Mouse (Mus musculus) myocyte (in vitro differentiated cells): ENCODE measurements around the gene Nox4.

Experiments
- MYOD1 ChIP-seq, 3 experiments: IDR thresholded peaks; one replicate each; pipeline ENCODE4 v1.6.1; 2011; ENCODE audit warnings: control low read depth in 2 of 3, low read depth in 2 of 3, mild to moderate bottlenecking in 2 of 3, moderate library complexity in 1 of 3; ENCODE audit not compliant: insufficient read length in 2 of 3, control insufficient read depth in 1 of 3
- POLR2A ChIP-seq: IDR thresholded peaks from one replicate; pipeline ENCODE4 v1.6.1; 2011; ENCODE audit warnings: low read depth, mild to moderate bottlenecking, control low read depth, moderate library complexity; ENCODE audit not compliant: insufficient read length
- TCF12 ChIP-seq: IDR thresholded peaks from one replicate; pipeline ENCODE4 v1.6.1; 2011; ENCODE audit warnings: mild to moderate bottlenecking, control low read depth; ENCODE audit not compliant: poor library complexity, insufficient read depth, severe bottlenecking

GRCm38 (mm10) chr7:87413271-87413670 lies 167.4 kb downstream of the Nox4 start:
- TF ChIP-seq POLR2A (no peak), TCF12 (no peak), MYOD1 (IDR thresholded peaks at IDR 0.05; ENCODE audit: control insufficient read depth in 1 of 3, insufficient read length in 2 of 3, low read depth in 2 of 3) (no peak)
